Mouse (Mus musculus): ENCODE results near the gene Tekt2.
A peak's percentile ranks its signal among the peaks of the same experiment; 100 is the strongest.

Tekt2 gene

DNA sequence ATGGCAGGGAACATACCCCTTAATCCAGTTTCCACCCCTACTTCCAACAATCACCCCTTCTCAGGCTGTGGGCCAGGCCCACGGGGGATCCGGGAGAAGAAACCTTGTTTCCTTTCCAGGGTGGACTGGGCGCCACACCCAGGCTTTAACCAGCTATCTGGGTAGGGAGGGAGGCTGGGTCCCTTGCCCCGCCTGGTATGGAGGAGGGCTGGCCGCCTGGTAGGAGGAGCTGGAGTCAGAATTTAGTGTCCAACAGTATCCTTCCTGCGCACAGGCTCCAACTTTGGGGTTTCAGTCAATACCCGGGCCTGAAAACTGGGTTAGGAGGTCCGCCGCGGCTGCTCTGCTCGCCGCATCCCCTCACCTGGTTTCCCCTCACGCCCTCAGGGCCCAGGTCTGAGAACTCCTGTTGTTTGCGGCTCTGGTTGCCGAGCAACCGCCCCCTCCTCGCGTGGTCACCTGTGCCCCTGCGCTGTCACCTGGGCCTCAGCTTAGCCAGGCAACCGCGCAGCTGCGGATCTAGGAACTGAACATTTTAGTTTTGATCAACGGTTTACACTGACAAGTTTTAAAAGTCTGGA lies at the start of gene Tekt2:
Tekt2 (minus strand) TSS at position 408 of the 581 bp plus-strand sequence.
- DNase-seq = no peak

DNA sequence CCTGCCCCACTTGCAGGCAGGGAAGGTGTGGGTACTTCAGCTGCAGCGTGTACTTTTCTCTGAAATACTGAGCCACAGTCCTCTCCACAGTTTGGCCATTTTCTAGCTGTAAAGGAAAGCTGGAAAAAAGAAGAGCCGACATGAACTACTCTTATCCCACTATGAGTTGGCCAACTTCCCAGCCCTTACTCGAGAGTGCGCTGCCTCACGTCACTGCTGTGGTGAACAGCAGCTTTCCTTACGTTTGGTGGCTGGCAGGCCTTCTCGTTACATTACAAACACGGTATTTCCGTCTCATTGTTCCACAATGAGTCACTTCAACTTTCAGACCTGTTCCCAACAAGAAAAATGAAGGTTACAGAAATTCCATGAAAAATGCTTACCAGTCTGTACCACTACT lies 46.0 kb upstream of the Tekt2 start:
- DNase-seq = no peak

DNA sequence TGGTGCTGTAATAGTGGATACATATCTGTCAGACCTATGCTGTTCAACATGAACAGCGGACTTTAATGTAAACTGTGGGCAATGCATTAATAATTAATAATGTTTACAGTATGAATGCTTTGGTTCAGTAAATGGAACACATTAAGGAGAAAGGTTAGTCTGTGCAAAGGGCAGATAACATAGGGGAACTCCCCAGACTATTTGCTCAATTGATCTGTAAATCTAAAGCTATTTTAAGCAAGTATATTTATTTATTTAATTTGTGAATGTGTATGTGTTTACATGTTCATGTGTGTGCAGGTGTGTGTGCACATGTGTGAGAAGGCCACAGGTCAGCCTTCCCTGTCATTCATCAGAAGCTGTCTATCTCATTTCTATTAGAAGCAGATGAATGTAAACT lies 34.6 kb upstream of the Tekt2 start:
- DNase-seq = no peak

- no peak for DNase-seq
Observed at GRCm38 (mm10) chr4:126343451-126343850, 18.0 kb upstream of the Tekt2 start.

DNA sequence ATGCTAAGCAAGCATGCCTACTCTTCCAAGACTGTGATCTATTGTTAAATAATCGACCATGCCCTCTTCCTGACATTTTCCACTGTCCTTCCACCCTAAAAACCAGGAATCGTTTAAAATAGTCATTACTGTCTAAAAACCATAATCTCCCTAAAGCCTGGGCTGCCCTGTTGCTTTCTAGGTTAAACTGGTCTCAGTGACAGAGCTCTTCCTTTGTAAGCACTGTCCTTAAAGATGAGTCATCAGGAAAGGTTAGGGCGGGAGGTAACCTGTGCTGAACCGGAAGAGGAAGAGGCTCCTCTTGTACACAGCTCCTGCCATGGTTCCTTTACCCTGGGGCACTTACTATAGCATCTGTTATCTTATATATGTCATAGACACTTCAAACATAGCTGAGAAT lies 14.0 kb upstream of the Tekt2 start:
- DNase-seq = no peak

DNA sequence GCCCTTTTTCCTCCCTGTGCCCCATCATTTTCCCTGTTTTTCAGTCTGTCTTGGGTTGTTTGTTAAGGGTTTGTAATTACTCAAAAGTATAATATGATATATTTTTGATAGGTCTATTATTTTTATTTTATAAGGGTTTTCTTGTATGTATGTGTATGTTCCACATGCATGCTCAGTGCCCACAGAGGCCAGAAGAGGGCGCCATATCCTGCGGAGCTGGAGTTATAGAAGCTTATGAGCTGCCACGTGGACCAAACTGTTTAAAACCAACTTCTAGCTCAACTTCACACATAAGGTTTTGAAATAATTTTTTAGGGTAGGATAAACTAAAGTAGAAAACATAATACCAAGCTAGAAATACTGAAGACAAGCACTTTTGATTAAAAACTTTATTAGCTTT lies 6.9 kb upstream of the Tekt2 start:
- DNase-seq = no peak

DNA sequence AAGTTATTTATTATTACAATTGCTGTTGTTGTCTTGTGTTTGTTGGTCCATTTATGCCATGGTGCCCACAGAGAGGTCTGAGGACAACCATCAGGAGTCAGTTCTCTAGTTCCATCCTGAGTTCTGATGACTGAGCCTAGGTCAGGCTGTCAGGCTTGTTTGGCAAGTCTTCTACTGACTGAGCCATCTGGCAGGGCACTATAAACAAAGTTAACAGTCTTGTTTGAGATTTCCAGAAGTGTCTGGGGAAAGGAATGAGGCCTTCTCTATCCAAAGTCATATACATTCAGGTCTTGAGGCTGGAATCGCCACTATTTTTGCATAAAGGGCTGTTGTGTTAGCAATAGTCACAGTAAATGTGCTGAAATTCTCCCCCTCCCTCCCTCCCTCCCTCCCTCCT lies 6.3 kb upstream of the Tekt2 start:
- DNase-seq = no peak

DNA sequence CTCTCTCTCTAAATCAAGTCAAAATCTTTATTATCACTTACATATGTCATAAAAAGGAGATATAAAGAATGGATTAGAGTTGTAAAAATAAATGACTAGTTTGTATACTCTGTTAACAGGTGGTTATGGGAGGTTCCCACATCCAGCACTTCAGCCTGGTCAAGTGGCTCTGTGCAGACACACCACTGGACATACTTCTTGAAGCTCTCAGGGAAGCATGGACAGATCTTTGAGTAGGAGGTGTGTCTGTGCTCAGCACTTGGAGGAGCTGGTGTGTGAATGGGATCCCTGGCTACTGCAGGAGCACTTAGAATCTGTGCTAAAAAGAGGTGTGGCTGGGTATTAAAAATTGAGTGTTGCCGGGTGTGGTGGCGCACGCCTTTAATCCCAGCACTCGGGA lies 4.8 kb upstream of the Tekt2 start:
- DNase-seq = no peak

DNA sequence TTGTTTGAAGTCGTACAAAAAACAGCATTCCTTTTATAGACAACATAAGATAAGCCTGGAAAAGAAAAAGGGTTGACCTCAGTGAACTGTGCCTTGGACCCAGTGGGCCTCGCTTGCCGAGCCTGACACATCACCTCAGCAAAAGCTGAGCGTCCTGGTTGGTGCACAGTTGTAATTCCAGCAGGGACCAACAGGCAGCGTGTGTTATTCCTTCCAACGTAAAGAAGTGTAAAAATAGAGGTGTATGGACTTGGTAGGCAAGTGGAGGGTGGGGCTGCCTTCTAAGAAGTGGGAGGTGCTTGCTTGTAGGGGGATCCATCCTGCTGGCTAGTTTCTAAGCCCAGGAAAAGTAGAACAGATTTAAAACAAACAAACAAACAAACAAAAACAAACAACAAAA lies 548 bp upstream of the Tekt2 start:
- no peak for DNase-seq

DNA sequence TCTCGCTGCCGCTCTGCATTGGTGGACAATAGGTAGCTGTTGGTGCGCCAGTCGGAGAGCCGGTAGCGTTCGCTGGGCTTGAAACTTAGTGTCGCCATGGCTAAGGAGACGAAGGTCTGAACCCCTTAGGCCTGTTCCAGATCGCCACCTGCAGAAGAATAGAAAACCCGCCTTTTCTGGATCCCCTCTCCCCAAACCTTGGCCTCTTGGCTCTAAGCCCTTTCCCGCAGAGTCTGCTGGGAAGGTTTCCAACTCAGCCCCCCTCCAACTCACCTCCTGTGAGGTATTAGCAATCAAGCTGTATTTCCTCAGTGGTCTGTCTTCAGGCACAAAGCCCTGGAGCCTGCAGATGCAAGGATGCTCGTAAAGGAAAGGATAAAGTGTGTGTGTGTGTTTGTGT lies 627 bp downstream of the Tekt2 start:
- DNase-seq = no peak

- no peak for DNase-seq
Observed at GRCm38 (mm10) chr4:126322646-126323045, 2.8 kb downstream of the Tekt2 start.

GRCm38 (mm10) chr4:126321854-126322511 lies 3.5 kb downstream of the Tekt2 start:
- DNase-seq = no peak

DNA sequence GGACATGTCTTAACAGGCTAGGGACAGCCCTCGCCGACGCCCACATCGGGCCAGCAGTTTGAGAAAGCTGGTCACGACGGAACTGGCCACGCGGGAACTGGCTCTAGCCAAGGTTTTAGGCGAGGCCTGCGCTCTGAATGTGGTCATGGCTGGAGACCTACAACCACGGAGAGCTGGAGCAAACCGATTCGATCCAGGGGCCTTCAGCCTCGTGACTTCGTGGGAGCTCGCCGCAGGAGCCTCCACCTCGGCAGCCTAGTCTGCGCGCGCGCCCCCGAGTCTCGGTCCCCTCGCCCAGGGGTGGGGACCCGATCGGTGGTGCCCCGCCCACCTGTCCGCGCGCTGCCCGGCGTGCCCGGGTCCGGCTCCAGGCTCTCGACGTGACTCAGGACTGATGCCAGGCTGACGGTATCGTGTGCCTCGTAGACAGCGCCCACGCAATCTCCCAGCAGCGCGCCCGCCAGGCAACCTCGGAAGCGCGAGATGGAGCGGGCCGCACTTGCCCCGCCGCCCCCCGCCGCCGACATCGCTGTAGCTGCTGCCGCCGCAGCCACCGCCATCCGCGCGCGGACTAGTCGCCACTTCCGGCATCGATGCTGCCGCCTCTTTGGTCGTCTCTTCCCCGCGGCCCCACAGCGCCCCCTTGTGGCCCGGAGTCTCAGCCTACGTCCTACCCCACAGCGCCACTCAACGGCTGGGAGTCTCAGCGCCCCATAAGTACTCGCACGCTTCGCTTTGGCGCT lies 4.2 kb downstream of the Tekt2 start, which contains the start of gene Adprhl2:
Adprhl2 (minus strand) TSS at position 593 of the 743 bp plus-strand sequence.
- DNase-seq = peak; percentile 95 to 100

DNA sequence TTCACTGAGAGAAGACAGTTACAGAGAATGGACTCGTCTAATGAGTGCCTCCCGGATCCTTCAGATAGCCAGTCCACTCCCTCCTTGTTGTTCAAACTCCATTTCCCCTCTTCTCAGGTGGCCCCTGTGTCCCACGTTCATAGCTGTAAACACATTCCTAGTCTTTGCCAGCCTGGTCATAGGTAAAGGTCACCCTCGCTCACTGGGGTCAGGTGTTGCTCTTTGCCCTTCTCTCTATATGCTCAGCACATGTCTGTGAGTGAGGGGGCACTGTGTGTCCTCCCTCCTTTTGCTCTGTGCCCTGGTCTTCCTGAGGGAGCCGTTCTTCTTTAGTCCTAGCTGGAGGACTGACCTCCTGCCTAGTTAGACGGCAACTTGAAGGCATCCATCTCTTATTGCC lies 5.7 kb downstream of the Tekt2 start:
- DNase-seq = no peak

DNA sequence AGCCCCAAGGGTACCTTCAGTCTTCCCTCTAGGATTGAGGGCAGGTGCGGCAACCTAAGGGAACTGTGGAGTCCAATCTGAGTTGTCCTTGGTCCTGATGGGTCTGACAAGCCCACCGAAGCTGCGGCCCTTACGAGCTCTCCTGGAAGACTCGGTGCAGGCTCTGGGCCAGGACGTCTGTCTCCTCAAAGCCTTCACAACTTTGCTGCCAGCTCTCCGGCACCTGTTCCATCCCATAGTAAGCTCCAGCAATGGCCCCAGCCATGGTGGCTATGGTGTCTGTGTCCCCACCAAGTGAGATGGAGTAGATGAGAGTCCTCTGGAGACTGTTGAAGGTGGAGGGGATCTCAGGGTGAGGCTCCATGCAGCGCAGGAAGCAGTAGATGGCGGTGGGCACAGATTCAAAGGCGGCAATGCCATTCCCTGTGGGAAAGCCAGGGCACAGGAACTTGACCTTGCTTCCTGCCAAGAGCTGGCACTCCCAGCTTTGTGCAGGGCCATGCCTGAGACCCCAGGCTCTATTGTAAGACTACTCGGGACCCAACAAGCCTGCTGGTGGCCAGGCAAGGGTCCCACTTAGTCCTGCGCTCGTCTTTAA lies 8.9 kb downstream of the Tekt2 start:
- no peak for DNase-seq

DNA sequence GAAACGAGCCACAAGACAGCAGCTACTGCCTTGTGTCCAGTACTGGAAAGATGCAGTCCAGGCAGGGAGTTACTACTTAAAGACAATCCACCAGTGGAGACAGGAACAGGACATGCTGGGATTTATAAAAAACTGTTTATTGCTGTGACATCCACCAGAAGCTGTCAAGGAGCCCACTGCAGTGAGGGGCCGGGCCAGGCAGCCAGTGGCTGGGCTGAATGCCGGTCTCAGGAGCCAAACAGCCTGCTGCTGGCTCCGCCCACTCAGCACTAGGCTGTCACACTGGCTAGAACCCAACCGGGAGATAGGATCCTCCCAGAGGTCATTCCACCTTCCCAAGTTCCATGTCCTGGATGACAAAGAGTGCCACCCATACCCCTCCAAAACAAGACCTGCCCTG lies 9.6 kb downstream of the Tekt2 start:
- no peak for DNase-seq

DNA sequence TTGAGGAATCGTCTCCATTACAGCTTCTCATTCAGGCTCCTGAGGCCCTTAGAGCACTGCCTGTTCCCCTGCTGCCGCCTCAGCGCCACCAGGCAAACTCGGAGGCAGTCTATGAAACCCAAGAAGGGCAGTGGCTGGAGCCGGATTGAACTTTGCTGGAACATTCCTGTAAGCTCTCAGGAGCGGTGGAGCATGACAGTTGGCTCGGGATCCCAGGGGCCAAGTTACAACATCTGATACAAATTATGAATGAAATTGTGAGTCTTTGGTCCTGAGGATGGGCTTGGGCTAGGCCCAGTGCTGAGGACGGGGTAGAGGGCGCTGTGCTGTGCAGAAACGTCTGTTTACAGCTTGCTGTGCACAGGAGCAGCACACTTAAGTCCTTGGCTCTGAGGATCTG lies 11.1 kb downstream of the Tekt2 start:
- no peak for DNase-seq

DNA sequence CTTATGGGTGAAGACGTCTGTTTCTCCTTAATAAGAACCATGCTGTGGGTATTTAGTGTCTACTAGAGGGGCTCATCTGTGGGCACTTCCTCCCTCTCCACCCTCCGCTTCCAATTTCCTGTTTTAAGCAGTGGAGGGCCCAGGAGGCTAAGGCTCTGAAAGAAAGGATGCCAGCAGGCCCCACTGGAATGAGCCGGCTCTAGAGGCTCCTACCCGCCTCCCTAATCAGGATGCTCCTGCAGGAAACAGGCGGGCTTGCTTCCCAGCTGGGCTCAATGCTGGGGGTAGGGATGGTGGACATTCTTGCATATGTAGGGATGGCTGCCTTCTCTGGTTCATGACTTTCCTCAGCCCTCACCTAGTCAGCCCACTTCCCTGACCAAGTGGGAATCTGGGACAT lies 12.3 kb downstream of the Tekt2 start:
- DNase-seq = no peak

- no peak for DNase-seq
Observed at GRCm38 (mm10) chr4:126311566-126312200, 13.8 kb downstream of the Tekt2 start.

GRCm38 (mm10) chr4:126310344-126310743 lies 15.1 kb downstream of the Tekt2 start:
- DNase-seq = no peak

- DNase-seq = peak; percentile 61 to 84
Observed at GRCm38 (mm10) chr4:126309922-126310309, 15.6 kb downstream of the Tekt2 start.

GRCm38 (mm10) chr4:126309211-126309921 lies 16.1 kb downstream of the Tekt2 start:
- peak in 1 of 2 experiments; percentile 24 for DNase-seq

DNA sequence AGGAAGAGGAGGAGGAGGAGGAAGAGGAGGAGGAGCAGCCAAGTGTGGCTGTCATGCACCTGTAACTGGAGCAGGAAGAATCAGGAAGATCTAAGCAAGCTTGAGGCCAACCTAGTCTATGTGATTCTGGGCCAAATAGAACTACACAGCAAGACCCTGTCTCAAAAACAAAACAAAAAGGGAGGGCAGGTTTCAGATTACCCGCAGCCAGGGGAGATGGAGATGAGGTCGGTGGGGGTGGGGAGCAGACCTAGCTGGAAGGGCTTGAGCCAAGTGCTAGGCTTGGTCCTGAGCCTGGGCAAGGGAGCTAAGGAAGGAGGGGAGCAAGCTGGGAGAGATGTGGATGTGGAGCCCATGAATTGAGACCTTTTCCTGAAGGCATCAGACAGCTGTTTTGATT lies 18.7 kb downstream of the Tekt2 start:
- DNase-seq = no peak

Data from spleen, adult 18-20 months (tissue).